Mouse (Mus musculus): ENCODE data around the gene Klhl5.

Klhl5 gene

DNA sequence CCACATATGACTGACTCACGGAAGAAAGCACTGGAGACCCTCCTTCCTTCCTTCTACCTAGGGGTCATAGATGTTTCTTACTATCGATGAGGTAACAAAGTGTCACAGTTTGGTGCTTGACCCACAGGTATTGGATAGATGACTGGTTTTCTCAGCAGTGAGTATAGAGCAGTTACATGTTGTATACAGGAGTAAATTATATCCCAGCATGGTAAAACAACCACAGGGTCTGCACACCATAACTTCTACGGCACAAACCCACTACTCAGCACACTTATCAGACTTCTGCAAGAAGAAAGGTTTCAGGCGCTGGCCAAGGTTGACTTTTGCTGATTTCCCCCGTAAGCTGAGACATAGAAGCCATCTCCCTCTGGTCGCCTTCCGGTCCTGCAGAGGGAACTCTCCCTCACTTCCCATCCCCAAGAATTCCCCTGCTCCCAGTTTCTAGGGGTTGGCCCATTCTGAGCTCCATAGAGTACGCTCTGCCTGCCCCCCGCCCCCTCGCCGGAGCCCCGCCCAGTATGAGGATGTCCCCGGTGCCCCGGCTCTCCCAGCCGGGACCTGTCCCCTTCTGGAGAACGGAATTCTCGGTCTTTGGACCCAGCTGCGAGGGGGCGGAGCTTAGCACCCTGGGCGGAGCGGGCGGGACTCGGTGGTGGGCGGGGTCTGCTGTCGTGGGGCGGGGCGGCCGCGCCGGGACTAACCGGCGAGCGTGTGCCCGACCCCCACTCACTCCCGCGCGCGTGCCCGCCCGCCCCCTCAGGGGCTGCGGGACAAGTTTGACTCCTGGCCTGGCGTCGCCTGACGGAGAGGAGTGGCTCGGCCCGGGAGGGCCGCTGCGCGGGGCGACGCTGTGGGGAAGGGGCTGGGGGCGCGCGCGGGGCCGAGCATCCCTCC is at the start of gene Klhl5:
Gene Klhl5, plus strand, starts transcription at position 664 of the 897 bp plus-strand sequence.
- peak; percentile 50 for DNase-seq (ENCODE audit: low spot score)

DNA sequence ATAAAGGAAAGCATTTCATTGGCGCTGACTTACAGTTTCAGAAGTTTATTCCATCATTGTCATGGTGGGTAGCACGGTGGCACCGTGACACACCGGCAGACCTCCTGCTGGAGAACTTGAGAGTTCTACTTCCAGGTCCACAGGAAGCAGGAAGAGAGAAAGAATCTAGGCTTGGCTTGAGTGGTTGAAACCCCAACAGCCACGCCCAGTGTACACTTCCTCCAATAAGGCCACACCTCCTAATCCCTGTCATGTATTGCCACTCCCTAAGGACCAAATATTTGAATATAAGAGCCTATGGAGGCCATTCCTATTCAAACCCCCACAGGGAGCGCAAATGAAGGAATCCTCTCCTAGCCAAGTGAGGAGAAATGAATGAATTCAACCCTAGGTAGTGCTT is 49.7 kb upstream of the Klhl5 start:
- no peak for DNase-seq (ENCODE audit: low spot score)

DNA sequence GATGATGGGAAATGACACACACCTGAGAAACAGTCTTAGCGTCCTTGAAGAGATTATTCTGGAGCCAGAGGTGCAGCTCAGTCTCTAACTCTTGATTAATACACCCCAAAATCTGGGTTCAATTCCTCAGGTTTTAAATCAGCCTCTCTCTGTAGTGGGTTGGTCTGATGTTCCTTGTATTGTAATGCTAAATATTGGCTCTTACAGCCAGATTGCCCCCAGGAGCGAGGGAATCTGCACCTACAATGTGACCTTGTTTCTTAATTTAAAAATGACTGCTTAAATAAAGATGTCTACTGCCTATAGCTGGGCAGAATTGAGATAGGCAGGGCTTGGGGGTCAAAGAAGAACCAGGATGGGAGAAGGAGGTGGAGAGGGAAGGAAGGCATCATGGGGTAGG is 47.5 kb upstream of the Klhl5 start:
- no peak for DNase-seq (ENCODE audit: low spot score)

DNA sequence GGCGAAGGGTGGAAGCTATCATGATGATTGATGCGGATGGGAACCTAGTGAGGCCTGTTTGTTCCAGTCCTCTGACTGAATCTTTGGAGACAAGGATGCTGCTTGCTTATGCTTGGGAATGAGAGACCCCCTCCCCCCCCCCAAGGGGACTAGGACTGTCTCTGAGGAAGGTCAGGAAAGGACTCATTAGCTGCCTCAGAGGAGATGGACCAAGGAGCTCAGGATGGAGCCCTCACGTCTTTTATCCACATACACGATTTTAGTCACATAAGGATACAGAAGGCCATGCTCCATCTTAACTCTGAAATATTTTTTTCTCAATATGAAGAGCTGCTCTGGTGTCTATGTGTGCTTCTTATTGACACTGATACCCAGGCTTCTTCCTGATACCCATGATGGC is 45.1 kb upstream of the Klhl5 start:
- no peak for DNase-seq (ENCODE audit: low spot score)

DNA sequence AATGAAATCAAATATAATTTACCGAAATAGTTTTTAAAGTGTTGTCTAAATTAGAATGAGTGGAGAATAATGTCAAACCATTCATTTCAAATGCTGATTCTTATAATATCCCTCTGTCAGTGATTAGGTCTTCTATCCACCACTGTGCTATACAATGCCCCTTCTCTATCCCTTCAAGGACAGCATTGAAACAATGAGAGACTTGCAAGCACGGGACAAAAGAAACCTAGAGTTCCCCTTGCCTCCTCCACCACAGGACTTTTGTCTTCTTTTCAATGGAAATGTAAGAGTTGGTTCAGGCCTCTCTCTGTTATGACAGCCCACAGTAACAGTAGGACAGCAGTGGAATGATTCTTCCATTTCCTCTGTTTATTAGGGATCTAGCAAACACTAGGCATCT is 44.1 kb upstream of the Klhl5 start:
- DNase-seq (ENCODE audit: low spot score), result no peak

DNA sequence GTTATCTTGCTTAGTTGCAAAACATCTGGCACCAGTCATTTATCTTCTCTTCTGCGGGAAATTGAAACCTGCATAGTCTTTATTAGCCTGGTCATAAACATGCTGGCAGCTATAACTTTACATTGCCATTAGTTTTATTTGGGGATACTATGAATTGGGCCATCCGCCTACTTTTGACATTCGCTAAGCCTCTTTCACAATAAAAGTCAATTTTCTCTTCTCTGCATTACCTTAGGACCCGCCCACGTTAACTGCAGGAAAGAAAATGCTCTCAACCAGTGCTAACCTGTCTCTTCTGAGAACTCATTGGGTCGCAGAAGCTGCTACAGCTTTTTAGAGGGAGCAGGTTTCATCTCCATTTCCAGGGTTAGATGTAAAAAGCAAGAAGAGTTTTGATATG is 39.2 kb upstream of the Klhl5 start:
- no peak for DNase-seq (ENCODE audit: low spot score)

DNA sequence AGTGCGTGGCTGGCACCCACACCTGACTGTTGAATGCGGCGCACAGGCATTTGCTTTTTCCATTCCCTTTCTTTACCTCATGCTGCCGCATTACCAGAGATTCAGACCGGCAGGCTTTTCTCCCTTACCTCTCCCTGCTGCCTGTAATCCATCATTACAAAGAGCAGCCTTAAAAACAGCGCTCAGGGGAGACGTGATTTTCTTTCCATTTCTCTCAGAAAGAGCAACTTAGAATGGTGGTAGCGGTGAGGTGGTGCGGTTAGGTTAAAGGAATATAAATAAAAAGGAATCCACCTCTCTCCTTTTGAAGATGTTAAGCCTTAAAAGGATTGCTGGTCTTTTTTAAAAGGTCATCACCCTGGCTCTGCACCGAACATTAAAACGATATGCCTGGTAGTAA is 37.5 kb upstream of the Klhl5 start:
- no peak for DNase-seq (ENCODE audit: low spot score)

DNA sequence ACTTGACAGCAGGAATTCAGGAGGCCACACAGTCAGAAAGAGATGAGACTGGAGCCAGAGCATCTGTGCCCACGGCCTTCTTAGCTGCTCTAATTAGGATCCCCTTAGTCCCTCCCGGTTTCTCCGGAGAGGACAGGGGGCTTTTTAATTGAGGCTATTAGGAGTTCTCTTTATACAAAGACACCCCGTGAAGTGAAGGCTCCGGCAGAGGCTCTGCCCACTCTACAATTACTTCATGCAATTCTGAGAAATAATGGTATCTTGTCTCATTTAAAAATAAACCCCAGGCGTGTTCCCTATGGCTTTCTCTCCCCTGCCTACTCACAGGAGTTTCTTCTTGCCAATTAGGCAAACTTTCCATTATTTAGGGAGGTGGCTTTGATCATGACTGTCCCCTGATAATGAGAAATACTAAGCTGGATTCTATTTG is 35.6 kb upstream of the Klhl5 start:
- no peak for DNase-seq (ENCODE audit: low spot score)

DNA sequence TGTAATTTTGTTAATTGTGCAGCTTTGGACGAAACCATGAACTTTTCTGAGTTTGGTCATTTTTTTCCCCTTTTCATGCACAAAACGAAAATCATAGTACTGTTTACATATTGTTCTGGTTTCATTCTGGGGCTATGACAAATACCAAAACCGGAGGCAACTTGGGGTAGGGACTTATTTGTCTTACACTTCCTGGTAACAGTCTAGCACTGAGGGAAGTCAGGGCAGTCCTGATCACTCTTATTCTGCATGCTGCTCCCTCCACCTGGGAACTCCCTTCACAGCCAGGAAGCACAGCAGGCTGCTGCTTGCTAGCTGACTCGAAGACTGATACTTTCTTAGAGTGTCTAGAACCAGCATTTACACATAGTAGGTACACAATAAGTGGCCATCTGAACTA is 34.1 kb upstream of the Klhl5 start:
- DNase-seq (ENCODE audit: low spot score), result no peak

DNA sequence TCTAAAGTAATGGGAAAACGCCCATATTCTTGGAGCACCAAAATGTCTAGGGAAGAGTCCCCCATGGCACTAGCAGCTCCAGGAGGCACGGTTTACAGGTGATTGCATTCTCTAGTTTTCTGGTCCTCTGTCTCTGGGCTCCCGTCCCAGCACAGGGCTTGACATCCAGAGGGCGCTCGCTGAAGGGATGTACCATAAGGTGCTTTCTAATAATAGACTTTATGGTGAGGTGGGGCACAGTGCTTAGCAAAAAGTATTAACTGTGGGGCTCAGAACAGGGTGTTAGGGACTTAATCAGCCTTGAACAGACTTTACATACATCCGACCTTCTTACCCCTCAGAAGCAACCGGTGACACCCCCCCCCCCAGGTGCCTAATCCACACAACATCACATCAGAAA is 32.6 kb upstream of the Klhl5 start:
- no peak for DNase-seq (ENCODE audit: low spot score)

DNA sequence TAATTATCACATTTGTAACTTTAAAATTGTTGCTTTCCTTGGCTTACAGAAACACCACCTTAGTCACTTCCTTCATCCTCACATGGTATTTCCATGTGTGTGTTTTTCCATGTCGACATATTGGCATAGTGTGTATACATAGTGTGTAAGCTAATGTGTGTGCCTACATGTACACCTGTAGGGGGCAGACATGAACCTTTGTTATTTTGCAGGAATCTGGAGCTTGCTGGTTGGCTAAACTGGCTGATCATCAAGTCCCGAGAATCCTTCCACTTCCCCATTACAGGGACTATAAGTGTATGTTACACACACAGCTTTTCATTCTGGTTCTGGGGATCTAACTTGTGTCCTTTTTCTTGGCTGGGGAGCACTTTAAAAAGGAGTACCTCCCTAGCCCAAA is 31.3 kb upstream of the Klhl5 start:
- no peak for DNase-seq (ENCODE audit: low spot score)

DNA sequence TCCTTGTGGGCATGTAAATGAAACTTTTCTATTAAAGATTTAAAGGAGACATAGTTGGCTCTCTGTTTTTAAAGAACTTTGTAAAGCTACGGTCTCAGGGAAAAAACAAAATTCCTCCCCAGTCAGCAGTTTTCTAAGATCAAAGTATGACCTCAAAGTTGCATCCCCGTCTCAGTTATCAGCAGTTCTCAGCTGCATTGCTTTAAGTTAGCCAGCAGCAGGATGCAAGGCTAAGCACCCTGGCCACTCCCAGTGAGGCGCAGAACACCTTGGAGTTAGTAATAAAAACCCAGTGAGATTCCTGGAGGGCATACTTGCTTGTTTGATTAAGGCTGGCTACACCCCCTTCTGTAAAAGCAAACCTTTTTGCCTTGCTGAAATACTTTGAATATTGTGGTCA is 30.6 kb upstream of the Klhl5 start:
- DNase-seq (ENCODE audit: low spot score), result no peak

DNA sequence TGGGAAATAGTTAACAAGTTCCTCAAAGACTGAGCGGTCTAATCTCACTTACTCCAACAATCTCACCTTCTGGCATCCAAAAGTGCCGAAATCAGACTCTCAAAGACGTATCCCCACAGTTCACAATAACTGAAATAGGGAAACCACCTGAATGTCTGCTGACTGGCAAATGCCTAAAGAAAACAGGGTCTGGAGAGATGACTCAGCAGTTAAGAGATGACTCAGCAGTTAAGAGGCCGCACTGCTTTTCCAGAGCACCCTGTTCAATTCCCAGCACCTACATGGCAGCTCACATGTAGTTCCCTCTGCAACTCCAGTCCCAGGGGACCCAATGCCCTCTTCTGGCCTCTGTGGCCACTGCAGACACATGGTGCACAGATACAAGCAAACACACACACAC is 29.3 kb upstream of the Klhl5 start:
- no peak for DNase-seq (ENCODE audit: low spot score)

DNA sequence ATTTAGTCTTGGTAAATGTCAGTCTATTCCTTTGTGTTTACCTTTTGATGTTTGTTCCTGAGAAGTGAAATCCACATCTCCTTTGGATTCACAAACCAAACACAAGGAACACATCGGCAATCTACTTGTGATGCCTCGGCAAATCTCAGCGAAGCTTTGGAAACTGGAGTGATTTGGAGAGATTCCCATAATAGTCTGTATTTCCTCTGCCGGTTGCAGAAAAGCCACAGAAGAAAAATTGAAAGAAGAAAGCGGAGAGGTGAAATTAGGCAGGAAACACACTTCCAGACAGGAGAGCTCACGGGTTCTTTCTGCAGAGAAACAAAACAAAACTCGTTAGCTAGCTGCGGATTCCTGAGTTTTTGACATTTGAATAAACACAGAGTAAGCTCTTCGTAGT is 27.5 kb upstream of the Klhl5 start:
- no peak for DNase-seq (ENCODE audit: low spot score)

DNA sequence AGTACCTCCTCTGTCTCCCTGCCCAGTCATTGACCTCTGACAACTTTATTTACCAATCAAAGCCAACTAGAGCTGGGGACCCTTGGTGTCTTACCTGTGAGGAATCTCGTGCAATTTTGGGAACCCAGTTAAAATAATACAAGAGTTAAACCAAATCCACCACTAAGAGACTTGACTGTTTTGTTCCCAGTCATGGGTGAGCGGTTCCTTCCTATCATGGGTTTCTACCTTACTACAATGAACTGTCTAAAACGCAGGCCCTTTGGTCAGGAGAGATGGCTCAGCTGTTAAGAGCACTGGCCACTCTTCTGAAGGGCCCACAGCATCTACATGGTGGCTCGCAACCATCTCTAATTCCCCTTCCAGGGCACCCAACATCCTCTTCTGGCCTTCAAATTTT is 25.5 kb upstream of the Klhl5 start:
- no peak for DNase-seq (ENCODE audit: low spot score)

DNA sequence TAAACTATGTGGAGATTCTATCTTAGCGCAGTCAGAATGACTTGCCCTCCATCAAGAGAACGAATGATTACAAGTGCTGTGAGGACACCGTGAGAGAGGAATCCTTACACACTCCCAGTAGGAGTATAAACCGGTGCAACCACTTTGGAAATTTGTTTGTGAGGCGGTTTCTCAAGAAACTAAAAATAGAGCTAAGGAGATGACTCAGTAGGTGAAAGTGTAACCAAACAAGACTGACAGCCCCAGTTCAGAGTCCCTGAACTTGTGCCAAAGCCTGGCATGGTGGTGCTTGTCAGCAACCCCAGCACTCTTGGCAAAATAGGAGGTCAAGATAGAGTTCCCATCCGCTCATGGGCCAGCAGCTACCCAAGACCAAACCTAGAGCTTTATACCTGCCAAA is 20.8 kb upstream of the Klhl5 start:
- no peak for DNase-seq (ENCODE audit: low spot score)

DNA sequence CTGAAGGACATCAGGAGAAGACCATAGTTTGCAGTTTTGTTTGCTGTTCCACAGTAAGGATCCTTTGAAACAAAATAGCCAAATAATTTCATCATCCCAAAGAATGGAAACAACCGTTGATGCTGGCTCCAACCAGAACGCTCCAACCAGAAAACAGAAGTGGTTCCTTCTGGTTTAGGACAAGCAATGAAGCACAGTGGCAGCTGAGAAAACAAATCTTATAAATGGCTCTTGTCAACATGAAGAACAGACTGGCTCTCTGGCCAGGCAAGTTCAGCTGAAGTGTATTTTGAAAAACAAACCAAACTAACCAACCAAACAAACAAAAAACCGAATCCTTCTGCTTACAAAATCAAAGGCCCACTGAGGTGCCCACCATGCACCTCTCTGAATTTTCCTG is 17.6 kb upstream of the Klhl5 start:
- no peak for DNase-seq (ENCODE audit: low spot score)

DNA sequence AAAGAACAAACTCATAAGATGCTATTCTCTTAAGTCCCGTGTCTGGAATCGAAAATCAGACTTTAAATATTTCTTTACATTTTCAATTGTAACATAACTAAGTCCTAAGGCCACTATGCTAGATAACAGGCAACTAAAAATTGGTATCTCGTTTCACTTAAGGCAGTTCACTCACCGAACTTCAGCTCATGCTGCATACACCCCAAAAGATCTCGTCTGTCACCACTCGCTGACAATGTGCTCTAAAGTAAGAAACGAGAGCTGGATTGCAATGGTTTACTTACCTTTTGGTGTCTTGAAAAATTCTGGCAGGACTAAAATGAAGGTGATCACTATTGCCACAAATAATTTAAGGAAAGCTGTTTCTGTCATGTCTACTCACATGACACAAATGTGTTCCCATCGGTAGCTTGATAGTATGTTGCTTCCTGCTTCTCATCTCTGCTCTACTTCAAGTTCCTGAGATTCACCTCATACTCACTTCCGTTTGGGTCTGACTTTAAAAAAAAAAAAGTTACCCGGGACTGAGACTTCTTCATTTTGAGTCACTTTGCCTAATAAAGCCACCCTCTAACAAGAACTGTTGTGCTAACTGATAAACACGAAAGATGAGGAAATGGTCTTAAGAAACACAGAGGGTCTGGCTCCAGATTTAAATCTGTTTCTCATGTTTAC is 16.0 kb upstream of the Klhl5 start:
- no peak for DNase-seq (ENCODE audit: low spot score)

DNA sequence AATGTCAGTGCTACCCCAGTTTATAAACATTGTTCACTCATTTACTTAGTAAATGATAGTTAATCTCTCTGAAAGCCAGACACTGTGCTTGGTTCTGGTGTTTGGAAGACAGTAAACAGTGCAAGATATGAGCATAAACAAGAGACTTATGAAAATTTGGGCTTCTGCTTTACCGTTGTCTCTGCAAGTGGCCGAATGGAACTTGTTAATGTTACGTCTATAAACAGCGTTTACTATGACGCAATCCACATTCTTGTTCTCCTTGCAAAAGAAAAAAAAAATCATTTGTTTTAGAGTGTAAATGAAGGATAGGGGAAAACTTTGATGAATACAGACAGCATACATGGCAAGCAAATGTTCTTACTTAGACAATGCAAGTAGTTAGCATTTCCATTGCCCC is 15.4 kb upstream of the Klhl5 start, which contains the start of gene Tmem156:
Gene Tmem156, minus strand, starts transcription at position 212 of the 400 bp plus-strand sequence.
- DNase-seq (ENCODE audit: low spot score), result no peak

DNA sequence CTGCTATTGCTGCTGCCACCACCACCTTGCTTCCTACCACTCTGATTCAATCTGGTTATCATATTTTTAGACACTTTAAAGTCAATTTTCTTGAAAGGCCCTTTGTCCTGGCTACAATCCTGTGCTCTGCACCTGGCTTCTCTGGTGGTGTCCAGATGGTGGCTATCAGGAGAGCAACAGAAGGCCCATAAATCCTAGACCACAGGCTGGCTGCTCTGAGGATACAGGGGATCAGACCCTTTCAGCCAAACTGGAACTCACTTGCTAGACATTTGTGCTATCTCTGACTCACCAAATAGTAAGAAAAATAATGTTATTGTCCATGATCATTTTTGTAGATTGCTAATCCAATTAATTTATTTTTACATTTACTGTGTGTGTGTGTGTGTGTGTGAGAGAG is 13.6 kb upstream of the Klhl5 start:
- no peak for DNase-seq (ENCODE audit: low spot score)

DNA sequence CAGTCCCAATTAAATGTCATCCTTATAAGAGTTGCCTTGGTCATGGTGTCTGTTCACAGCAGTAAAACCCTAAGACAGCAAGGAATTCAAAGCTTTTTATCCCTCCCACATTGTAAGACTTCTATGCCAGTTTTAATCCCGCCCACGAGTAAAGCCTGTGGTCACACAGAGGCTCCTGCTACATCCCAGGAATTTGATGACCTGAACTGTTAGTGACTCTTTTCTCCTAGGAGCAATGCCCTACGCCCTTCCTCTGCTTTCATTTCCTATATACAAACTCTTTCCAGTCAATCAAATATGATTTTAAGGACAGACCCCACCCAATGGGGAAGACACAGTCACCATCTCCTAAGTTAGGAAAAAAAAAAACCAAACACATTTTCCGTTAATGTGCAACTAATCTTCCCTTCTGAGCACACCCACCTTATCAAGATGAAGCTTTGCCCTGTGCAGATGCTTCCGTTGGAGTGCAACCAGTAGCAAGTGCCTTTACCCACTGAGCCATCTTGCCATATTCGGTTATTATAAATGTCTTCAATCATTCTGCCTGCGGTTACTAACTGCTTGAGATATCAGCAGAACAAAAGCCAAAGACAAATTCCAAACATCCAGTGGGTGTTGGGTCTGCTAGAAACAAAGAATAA is 12.3 kb upstream of the Klhl5 start:
- no peak for DNase-seq (ENCODE audit: low spot score)

DNA sequence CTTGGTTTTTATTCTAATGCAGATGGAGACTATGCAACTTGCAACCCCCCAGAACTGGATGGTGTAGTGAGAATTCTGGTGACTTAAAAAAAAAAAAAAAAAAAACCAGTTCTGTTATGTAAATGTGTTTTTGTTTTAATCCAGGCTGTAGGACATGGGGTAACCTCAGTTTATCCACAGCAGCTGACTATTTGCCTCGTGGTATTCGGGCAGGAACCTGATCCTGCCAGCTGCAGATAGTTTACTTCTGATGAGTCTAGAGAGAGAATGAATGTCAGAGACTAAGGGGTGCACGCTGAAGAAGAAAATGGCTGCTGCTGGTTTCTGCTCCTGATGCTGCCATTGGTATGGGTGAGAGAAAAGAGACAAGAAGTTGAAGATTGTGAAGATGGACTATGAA is 11.3 kb upstream of the Klhl5 start:
- no peak for DNase-seq (ENCODE audit: low spot score)

DNA sequence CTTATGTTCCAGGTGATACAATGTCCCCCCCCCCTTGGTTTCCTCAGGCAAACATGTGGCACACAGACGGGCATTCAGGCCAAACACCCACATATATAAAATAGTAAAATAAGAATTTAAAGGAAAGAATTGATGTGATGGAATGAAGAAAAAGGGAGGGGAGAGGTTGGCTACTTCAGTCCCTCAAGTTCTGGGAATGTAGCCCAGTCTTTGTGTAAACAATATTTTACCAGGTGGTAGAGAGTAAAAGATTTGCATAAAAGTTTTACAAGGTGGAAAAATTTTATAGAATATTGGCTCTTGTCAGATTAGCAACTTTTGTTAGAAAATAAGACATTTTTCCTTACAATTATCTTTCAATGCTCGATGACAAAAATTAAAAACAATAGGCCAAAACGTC is 10.5 kb upstream of the Klhl5 start:
- no peak for DNase-seq (ENCODE audit: low spot score)
